Mouse (Mus musculus) limb, embryonic 14.5 days (tissue): ENCODE measurements around the gene Plekhm2. TPM values are rescaled to one million over a fixed set of nuclear protein-coding genes. Genes with fewer than 3 reads are reported as not detected.

Experiments used
- ATAC-seq: fragments of 200-750 bp; cut with Nextera tagmentation; 2 replicates; pipeline ENCODE4 v1.8.0; 2017; ENCODE audit warnings: low read depth, moderate number of reproducible peaks, moderate TSS enrichment; ENCODE audit not compliant: low FRiP score
- DNase-seq: peaks from one replicate; pipeline ENCODE4 v3.0.0-alpha.2; 2015; ENCODE audit warnings: low spot score
- H3K27ac ChIP-seq: fragments of 300-500 bp; sonication (generic); replicated peaks from 2 replicates; pipeline ENCODE4 v1.5.1; 2014; ENCODE audit warnings: low read depth, mild to moderate bottlenecking, low read length, moderate library complexity, mixed read lengths
- H3K27me3 ChIP-seq: fragments of 300-500 bp; sonication (generic); 2 replicates; pipeline ENCODE4 v1.6.1; 2014; ENCODE audit warnings: low read length, mixed read lengths; ENCODE audit not compliant: control insufficient read depth, insufficient read depth
- H3K36me3 ChIP-seq: fragments of 300-500 bp; sonication (generic); 2 replicates; pipeline ENCODE4 v1.6.1; 2014; ENCODE audit warnings: mild to moderate bottlenecking, low read length, moderate library complexity, mixed read lengths; ENCODE audit not compliant: control insufficient read depth, insufficient read depth
- H3K4me1 ChIP-seq: fragments of 300-500 bp; sonication (generic); 2 replicates; pipeline ENCODE4 v1.6.1; 2014; ENCODE audit warnings: antibody characterized with exemption, low read length, mixed read lengths; ENCODE audit not compliant: control insufficient read depth, insufficient read depth
- H3K4me2 ChIP-seq: fragments of 300-500 bp; sonication (generic); replicated peaks from 2 replicates; pipeline ENCODE4 v1.6.1; 2014; ENCODE audit warnings: low read depth, mild to moderate bottlenecking, low read length, moderate library complexity; ENCODE audit not compliant: severe bottlenecking
- H3K4me3 ChIP-seq: fragments of 300-500 bp; sonication (generic); replicated peaks from 2 replicates; pipeline ENCODE4 v1.5.1; 2014; ENCODE audit warnings: low read length
- H3K9ac ChIP-seq: fragments of 300-500 bp; sonication (generic); 2 replicates; pipeline ENCODE4 v1.6.1; 2014; ENCODE audit warnings: mild to moderate bottlenecking, low read depth, low read length, moderate library complexity; ENCODE audit not compliant: severe bottlenecking
- H3K9me3 ChIP-seq: fragments of 300-500 bp; sonication (generic); 2 replicates; pipeline ENCODE4 v1.6.1; 2016; ENCODE audit warnings: low read length; ENCODE audit not compliant: control insufficient read depth
- POLR2A ChIP-seq: fragments of 200-500 bp; IDR thresholded peaks from 2 replicates; pipeline ENCODE4 v1.8.0; 2012; ENCODE audit warnings: inconsistent platforms, mild to moderate bottlenecking, moderate library complexity, borderline replicate concordance; ENCODE audit not compliant: insufficient read depth, insufficient read length; ENCODE audit errors: extremely low read depth
- WGBS: fragments of 180-500 bp; shearing (Covaris S2); extraction: QIAGEN DNeasy Blood & Tissue Kit; methylation state at CpG from one replicate; pipeline ENCODE4 v1.1.7; 2014; 5-methylcytosine and 5-hydroxymethylcytosine counted together
- polyA plus RNA-seq, 2 experiments: library from polyadenylated mRNA; depleted of rRNA in 1 of 2; stranded (reverse) in 1 of 2; unstranded in 1 of 2; fragments of >200 nt; fragmentation: Nextera tagmentation in 1 of 2; extraction: Ambion mirVana in 1 of 2; gene quantifications; 2 replicates each; pipeline versions ENCODE4 v1.2.1 to v1.2.3; 2012 to 2014

The Plekhm2 gene
- polyA plus RNA-seq, 2 experiments, result 4.9 to 51.8 TPM

DNA sequence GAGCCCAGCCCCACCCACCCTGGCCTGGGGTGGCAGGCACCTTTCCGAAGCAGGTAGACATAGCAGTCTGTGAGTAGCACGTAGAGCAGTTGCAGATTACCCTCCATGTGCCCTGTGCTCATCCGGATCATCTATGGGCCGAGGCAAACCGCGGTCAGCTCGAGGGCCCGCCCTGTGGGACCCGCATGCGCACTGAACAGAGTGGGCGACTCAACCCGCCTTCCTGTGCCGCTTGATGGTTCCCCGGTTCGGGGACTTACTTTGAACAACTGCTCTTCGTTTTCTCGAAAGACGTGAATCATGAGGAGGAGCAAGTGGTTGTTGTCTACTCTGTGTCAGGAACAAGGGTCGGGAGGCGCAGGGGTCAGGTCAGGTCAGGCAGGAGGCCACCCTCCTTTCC lies 33.4 kb downstream of the Plekhm2 start:
- no peak overlapping the region for H3K9ac ChIP-seq
- no peaks in the 10 kb centered on the region for H3K9me3 ChIP-seq
- DNase-seq (no peak), ATAC-seq (no peak)
- 94% methylated on average over 20 of the region's 20 CpGs for WGBS
- peaks cover 89% of the 10 kb centered on the region for H3K36me3 ChIP-seq
- no peaks in the 10 kb centered on the region for H3K27me3 ChIP-seq
- H3K4me2 ChIP-seq, result no peak overlapping the region
- no peaks in the 10 kb centered on the region for H3K4me1 ChIP-seq
- no peak overlapping the region for H3K27ac ChIP-seq
- no peak for TF ChIP-seq POLR2A
- H3K4me3 ChIP-seq, result no peak overlapping the region

DNA sequence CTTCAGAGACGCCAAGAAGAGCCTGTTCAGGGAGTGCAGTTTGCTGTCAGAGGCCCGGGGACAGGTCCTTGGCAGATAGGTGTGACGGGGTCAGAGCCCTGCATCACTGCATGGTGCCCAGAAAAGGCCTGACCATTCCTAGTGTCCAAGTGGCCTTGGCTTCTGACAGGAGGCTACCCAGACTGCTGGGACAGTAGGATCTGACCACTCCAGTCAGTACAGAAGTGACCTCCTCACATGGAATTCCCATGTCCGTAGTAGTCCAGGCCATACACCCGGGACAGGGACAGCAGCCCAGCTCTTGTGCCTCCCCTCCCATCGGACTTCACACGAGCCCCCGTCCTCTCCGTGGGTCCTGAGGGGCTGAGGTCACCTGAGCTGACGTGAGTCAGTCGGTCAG lies 34.7 kb downstream of the Plekhm2 start:
- H3K27ac ChIP-seq, result no peak overlapping the region
- WGBS, result 87% methylated on average over 11 of the region's 11 CpGs
- no peaks in the 10 kb centered on the region for H3K4me1 ChIP-seq
- H3K9me3 ChIP-seq, result no peaks in the 10 kb centered on the region
- no peak overlapping the region for H3K4me2 ChIP-seq
- TF ChIP-seq POLR2A, result no peak
- H3K4me3 ChIP-seq, result no peak overlapping the region
- ATAC-seq (no peak), DNase-seq (no peak)
- H3K36me3 ChIP-seq, result peaks cover 96% of the 10 kb centered on the region
- H3K9ac ChIP-seq, result no peak overlapping the region
- H3K27me3 ChIP-seq, result no peaks in the 10 kb centered on the region

DNA sequence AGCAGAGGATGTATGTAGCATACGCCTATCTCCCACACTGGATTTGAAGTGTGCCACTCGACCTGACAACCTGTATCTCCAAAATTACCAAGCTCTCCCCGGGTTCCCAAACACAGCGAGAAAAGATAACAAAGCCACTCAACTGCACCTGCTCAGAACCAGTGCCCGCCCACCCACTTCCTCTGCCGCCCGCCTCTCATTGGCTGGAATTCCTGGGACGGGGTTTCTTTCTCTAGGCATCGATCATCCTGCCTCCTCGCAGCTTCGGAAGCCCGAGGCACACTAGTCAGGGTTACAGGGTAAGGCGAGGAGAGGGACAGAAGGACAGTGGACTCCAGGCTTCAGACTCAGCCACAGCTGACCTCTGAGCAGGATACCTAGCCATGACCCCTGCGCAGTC lies 36.0 kb downstream of the Plekhm2 start:
- Histone ChIP-seq H3K4me1 (no peaks in the 10 kb centered on the region), H3K4me3 (no peak overlapping the region), H3K9ac (no peak overlapping the region), H3K27me3 (no peaks in the 10 kb centered on the region), H3K27ac (no peak overlapping the region), H3K9me3 (no peaks in the 10 kb centered on the region), H3K36me3 (peaks cover 87% of the 10 kb centered on the region), H3K4me2 (no peak overlapping the region)
- DNase-seq, result no peak
- no peak for TF ChIP-seq POLR2A
- no peak for ATAC-seq
- 87% methylated on average over 14 of the region's 14 CpGs for WGBS

DNA sequence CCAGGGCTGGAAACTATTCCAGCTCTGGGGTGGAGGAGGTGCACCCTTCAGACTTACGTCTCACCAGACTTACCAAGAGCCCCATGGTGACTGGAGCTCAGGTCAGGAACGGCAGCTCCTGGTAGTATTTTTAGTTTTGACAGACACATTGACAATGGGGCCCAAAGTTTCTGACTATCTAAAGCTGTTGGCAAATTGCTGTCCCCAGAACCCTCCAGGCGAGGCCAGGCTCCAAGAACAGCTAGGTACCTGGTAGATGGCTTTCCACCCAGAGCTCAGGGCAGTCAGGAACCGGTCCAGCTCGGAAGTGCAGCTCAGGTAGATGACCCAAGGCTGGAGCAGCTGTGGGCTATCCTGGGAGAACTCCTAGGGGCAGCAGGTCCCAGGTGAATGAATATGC lies 37.2 kb downstream of the Plekhm2 start:
- Histone ChIP-seq H3K4me3 (no peak overlapping the region), H3K4me2 (no peak overlapping the region), H3K4me1 (no peaks in the 10 kb centered on the region), H3K9me3 (no peaks in the 10 kb centered on the region), H3K27me3 (no peaks in the 10 kb centered on the region), H3K36me3 (peaks cover 76% of the 10 kb centered on the region), H3K27ac (no peak overlapping the region), H3K9ac (no peak overlapping the region)
- TF ChIP-seq POLR2A, result no peak
- ATAC-seq (no peak), DNase-seq (no peak)
- 93% methylated on average over 5 of the region's 5 CpGs for WGBS

DNA sequence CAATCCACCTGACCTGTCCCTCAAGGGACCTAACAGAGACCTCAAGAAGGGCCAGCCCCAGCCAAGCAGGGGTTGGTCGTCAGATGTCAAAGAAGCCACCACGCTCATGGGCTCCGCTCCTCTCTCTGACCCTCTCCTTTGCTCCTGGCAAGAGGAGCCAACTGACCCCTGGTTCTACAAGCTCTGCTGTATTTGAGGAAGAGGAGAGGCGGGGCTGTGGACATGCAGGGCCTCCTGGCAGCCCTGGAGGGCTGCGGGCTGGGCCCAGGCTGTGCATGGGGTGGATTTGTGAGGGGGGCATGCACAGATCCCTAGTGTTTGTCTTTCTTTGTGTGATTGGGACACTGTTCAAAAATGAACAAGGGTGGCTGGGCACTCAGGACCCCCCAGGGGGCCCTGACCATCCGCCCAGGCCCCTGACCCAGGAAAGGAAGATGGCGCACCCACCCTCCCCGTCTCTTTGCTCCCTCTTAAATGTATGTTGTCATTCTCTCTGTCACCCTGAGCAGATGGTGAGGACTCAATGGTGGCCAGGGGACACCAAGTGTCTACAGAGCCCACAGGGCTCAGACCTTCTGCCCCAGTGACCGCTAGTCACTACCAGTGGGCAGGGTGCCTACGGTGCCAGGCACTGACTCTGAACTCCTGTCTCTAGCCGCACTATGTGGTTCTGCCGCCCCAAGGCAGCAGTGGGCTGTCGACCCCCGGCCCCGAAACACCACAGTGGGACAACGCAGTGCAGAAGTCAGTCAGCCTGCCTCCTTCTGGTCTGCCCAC lies 38.7 kb downstream of the Plekhm2 start:
- no peak overlapping the region for H3K4me3 ChIP-seq
- WGBS, result 91% methylated on average over 16 of the region's 16 CpGs
- no peak for TF ChIP-seq POLR2A
- no peaks in the 10 kb centered on the region for H3K27me3 ChIP-seq
- H3K9me3 ChIP-seq, result no peaks in the 10 kb centered on the region
- no peaks in the 10 kb centered on the region for H3K4me1 ChIP-seq
- H3K36me3 ChIP-seq, result peaks cover 60% of the 10 kb centered on the region
- DNase-seq (no peak), ATAC-seq (no peak)
- no peak overlapping the region for H3K9ac ChIP-seq
- no peak overlapping the region for H3K4me2 ChIP-seq
- H3K27ac ChIP-seq, result no peak overlapping the region
